Mouse (Mus musculus) testis, adult 2 months (tissue): ENCODE results near the gene Msto1. TPM values are rescaled to one million over a fixed set of nuclear protein-coding genes. Genes with fewer than 3 reads are reported as not detected.
A peak's percentile ranks its signal among the peaks of the same experiment; 100 is the strongest.
"Not testable (repeated sequence)": the region's sequence is repeated elsewhere in the genome, so short reads cannot be mapped to it uniquely, and the experiment has no call there.

Experiments used
- H3K27ac ChIP-seq: fragments of 200-500 bp; 2 replicates; pipeline ENCODE4 v1.5.1; 2012; ENCODE audit warnings: low read depth, low read length; ENCODE audit not compliant: control insufficient read depth, insufficient read depth
- H3K27me3 ChIP-seq: fragments of 200-500 bp; 2 replicates; pipeline ENCODE4 v1.6.1; 2012; ENCODE audit warnings: mild to moderate bottlenecking, low read length, moderate library complexity; ENCODE audit not compliant: control insufficient read depth, insufficient read depth
- H3K36me3 ChIP-seq: fragments of 200-500 bp; 2 replicates; pipeline ENCODE4 v1.6.1; 2012; ENCODE audit warnings: mild to moderate bottlenecking, low read length; ENCODE audit not compliant: control insufficient read depth, insufficient read depth
- H3K4me1 ChIP-seq: fragments of 200-500 bp; 2 replicates; pipeline ENCODE4 v1.6.1; 2012; ENCODE audit warnings: low read length; ENCODE audit not compliant: control insufficient read depth, insufficient read depth
- H3K4me3 ChIP-seq: fragments of 200-500 bp; 2 replicates; pipeline ENCODE4 v1.5.1; 2012; ENCODE audit warnings: low read depth, mild to moderate bottlenecking, low read length, moderate library complexity, mixed read lengths; ENCODE audit not compliant: control insufficient read depth
- CTCF ChIP-seq: fragments of 200-500 bp; IDR thresholded peaks from 2 replicates; pipeline ENCODE4 v1.5.1; 2012; ENCODE audit warnings: low read depth, mild to moderate bottlenecking, inconsistent platforms, low read length, moderate library complexity; ENCODE audit not compliant: control insufficient read depth, insufficient read depth, insufficient replicate concordance
- POLR2A ChIP-seq: fragments of 200-500 bp; IDR thresholded peaks from 2 replicates; pipeline ENCODE4 v1.6.1; 2012; ENCODE audit warnings: low read depth, mild to moderate bottlenecking, inconsistent platforms, low read length, moderate library complexity; ENCODE audit not compliant: control insufficient read depth
- polyA plus RNA-seq: library from polyadenylated mRNA; depleted of rRNA; stranded (reverse); fragments of >200 nt; gene quantifications from 2 replicates; pipeline ENCODE4 v1.2.3, GENCODE M21; 2012

The Msto1 gene
- polyA plus RNA-seq, 1 experiment, result 224 TPM

- peaks cover 3% of the 10 kb centered on the region; the same call in 1 of the 2 replicates for H3K4me1 ChIP-seq
- H3K4me3 ChIP-seq, result no peak overlapping the region
Measured at GRCm38 (mm10) chr3:88921411-88921810, 7.6 kb upstream of the Msto1 start.

GRCm38 (mm10) chr3:88918981-88919380 lies 5.2 kb upstream of the Msto1 start:
- H3K4me3 ChIP-seq, result no peak overlapping the region
- peaks cover 6% of the 10 kb centered on the region for H3K4me1 ChIP-seq
- H3K27me3 ChIP-seq, result no peaks in the 10 kb centered on the region
- no peaks in the 10 kb centered on the region; the same call in 1 of the 2 replicates for H3K36me3 ChIP-seq
- TF ChIP-seq CTCF, result no peak
- no peak for TF ChIP-seq POLR2A
- H3K27ac ChIP-seq, result no peak overlapping the region

More at GRCm38 (mm10) chr3:88921411-88921810, 7.6 kb upstream of the Msto1 start:
- TF ChIP-seq POLR2A, result no peak
- no peak for TF ChIP-seq CTCF
- peaks cover 1% of the 10 kb centered on the region for H3K36me3 ChIP-seq
- no peaks in the 10 kb centered on the region for H3K27me3 ChIP-seq
- no peak overlapping the region for H3K27ac ChIP-seq

GRCm38 (mm10) chr3:88914384-88914810 lies 598 bp upstream of the Msto1 start:
- H3K4me3 ChIP-seq, result peak overlapping the region; percentile 91
- TF ChIP-seq POLR2A (no peak), CTCF (no peak)
- peaks cover 7% of the 10 kb centered on the region for H3K36me3 ChIP-seq
- no peaks in the 10 kb centered on the region for H3K27me3 ChIP-seq
- peak overlapping the region; percentile 95 for H3K27ac ChIP-seq
- peaks cover 3% of the 10 kb centered on the region for H3K4me1 ChIP-seq

GRCm38 (mm10) chr3:88912585-88912984 lies 1.2 kb downstream of the Msto1 start:
- Histone ChIP-seq H3K36me3 (peaks cover 11% of the 10 kb centered on the region), H3K4me3 (peak overlapping the region; percentile 91), H3K27ac (no peak overlapping the region), H3K4me1 (peaks cover 3% of the 10 kb centered on the region), H3K27me3 (no peaks in the 10 kb centered on the region)
- TF ChIP-seq POLR2A (no peak), CTCF (no peak)

GRCm38 (mm10) chr3:88906393-88907159 lies 7.2 kb downstream of the Msto1 start:
- no peaks in the 10 kb centered on the region for H3K27me3 ChIP-seq
- TF ChIP-seq POLR2A (no peak), CTCF (no peak)
- no peak overlapping the region for H3K27ac ChIP-seq
- H3K4me1 ChIP-seq, result no peaks in the 10 kb centered on the region; the same call in 1 of the 2 replicates
- H3K36me3 ChIP-seq, result peaks cover 10% of the 10 kb centered on the region
- no peak overlapping the region for H3K4me3 ChIP-seq

- no peak overlapping the region for H3K27ac ChIP-seq
- H3K27me3 ChIP-seq, result no peaks in the 10 kb centered on the region
- peaks cover 10% of the 10 kb centered on the region for H3K36me3 ChIP-seq
- H3K4me1 ChIP-seq, result no peaks in the 10 kb centered on the region
- H3K4me3 ChIP-seq, result no peak overlapping the region
- TF ChIP-seq CTCF (no peak), POLR2A (no peak)
Measured at GRCm38 (mm10) chr3:88905741-88906140, 8.1 kb downstream of the Msto1 start.

- H3K4me1 ChIP-seq, result no peaks in the 10 kb centered on the region
- H3K36me3 ChIP-seq, result peaks cover 8% of the 10 kb centered on the region
- H3K4me3 ChIP-seq, result no peak overlapping the region
- H3K27me3 ChIP-seq, result no peaks in the 10 kb centered on the region
- no peak overlapping the region; the same call in 1 of the 2 replicates for H3K27ac ChIP-seq
- no peak for TF ChIP-seq POLR2A
- TF ChIP-seq CTCF, result no peak
Measured at GRCm38 (mm10) chr3:88905209-88905608, 8.6 kb downstream of the Msto1 start.

GRCm38 (mm10) chr3:88904803-88905202 lies 9.0 kb downstream of the Msto1 start:
- H3K27me3 ChIP-seq, result no peaks in the 10 kb centered on the region
- TF ChIP-seq CTCF, result no peak
- no peak for TF ChIP-seq POLR2A
- H3K36me3 ChIP-seq, result peaks cover 8% of the 10 kb centered on the region
- H3K4me1 ChIP-seq, result no peaks in the 10 kb centered on the region
- H3K4me3 ChIP-seq, result no peak overlapping the region
- H3K27ac ChIP-seq, result no peak overlapping the region

GRCm38 (mm10) chr3:88893011-88893410 lies 20.8 kb downstream of the Msto1 start:
- not testable (repeated sequence) for H3K27me3 ChIP-seq, H3K36me3 ChIP-seq, H3K27ac ChIP-seq, H3K4me1 ChIP-seq, H3K4me3 ChIP-seq

GRCm38 (mm10) chr3:88882536-88882935 lies 31.3 kb downstream of the Msto1 start:
- H3K27ac ChIP-seq, H3K36me3 ChIP-seq, H3K4me3 ChIP-seq, H3K4me1 ChIP-seq, H3K27me3 ChIP-seq: not testable (repeated sequence)

GRCm38 (mm10) chr3:88868449-88868848 lies 45.4 kb downstream of the Msto1 start:
- H3K27ac ChIP-seq, H3K4me3 ChIP-seq, H3K36me3 ChIP-seq, H3K4me1 ChIP-seq, H3K27me3 ChIP-seq: not testable (repeated sequence)
